Mouse (Mus musculus) cortical plate, adult 2 months (tissue): ENCODE measurements around the gene Ssmem1.

Experiments used
- CTCF ChIP-seq: fragments of 200-500 bp; IDR thresholded peaks from 2 replicates; pipeline ENCODE4 v1.5.1; 2011; ENCODE audit warnings: mild to moderate bottlenecking, control low read depth, low read length; ENCODE audit not compliant: insufficient read depth; ENCODE audit errors: extremely low read depth
- POLR2A ChIP-seq: fragments of 200-500 bp; IDR thresholded peaks from 2 replicates; pipeline ENCODE4 v1.6.1; 2011; ENCODE audit warnings: mild to moderate bottlenecking, low read length, control low read depth; ENCODE audit not compliant: insufficient read depth; ENCODE audit errors: extremely low read depth

DNA sequence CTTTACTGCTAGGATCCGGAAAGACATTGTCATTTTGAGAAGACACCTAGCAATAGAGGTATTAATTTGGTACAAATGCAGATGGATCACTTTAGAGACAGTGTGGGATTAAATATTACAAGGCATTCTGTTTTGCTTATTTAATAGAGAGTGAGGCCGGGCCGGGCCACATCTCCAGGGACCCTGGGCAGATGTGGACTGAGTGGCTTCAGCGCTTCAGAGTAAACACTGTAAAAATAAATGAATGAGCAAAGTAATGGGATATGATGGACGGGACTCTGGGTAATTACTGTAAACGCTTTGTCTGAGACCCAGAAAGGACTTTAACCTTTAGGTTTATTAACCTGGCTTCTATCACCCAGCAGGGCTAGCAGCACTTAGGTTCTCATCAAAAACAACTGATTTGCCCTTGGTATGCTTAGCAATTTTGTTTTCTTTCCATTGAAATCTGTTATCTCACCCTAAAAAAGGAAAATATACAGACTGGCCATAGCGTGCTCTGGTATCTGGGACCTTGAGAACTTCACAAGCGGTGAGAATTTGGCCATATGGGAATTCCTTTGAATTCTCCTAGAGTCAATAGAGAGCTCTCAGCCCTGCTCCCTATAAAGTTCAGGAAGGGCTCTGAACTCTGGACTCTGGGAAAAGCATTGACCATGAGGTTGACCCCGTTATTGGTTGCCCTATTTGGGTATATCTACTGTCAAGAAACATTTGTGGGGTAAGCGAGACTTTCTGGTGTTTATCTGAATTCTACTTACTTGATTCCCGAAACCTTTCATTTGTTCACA lies 31.6 kb downstream of the Ssmem1 start, which contains the start of gene Cpa2:
- no peak for TF ChIP-seq CTCF
- no peak for TF ChIP-seq POLR2A
